Mouse (Mus musculus): ENCODE results near the gene Gm11011.

GRCm38 (mm10) chr2:169583476-169583875, 4.1 kb downstream of the Gm11011 start:
- TF ChIP-seq CTCF (IDR thresholded peaks at IDR 0.05; ENCODE audit: low read depth) = no peak
- TF ChIP-seq EP300 (IDR thresholded peaks at IDR 0.05; ENCODE audit: low read depth) = no peak
